Mouse (Mus musculus) sigmoid colon, adult 10 weeks (tissue): ENCODE data around the gene Zbtb14. TPM values are rescaled to one million over a fixed set of nuclear protein-coding genes. Genes with fewer than 3 reads are reported as not detected.

Experiments
- polyA plus RNA-seq: library from polyadenylated mRNA; stranded (reverse); fragments of 350-450 nt; fragmentation: Illumina TruSeq; extraction: RNeasy Lipid Tissue Mini Kit (QIAGEN cat#74804); gene quantifications from one replicate; pipeline ENCODE4 v1.2.3, GENCODE M21; 2014; ENCODE audit warnings: low read depth, low replicate concordance

Zbtb14 gene
- polyA plus RNA-seq: 28.9 TPM

GRCm38 (mm10) chr17:69382511-69383100, at the start of gene Zbtb14:
TSS of gene Zbtb14 (plus strand) at chr17:69383050.

GRCm38 (mm10) chr17:69438990-69439491, 56.2 kb downstream of the Zbtb14 start, which contains the start of gene Akain1:
TSS of gene Akain1 (plus strand) at chr17:69439326.

Other genes with a start within 250 kb of the Zbtb14 start
- not detected for gene Akain1, start 56.3 kb downstream of the Zbtb14 start, polyA plus RNA-seq